Mouse (Mus musculus): Measurements from ENCODE around the gene Actg1. TPM values are rescaled to one million over a fixed set of nuclear protein-coding genes. Genes with fewer than 3 reads are reported as not detected.

Actg1 gene
- polyA plus RNA-seq, 1 experiment, result 7,516 TPM

GRCm38 (mm10) chr11:120373025-120373424, 24.7 kb upstream of the Actg1 start:
- Histone ChIP-seq H3K4me3 (ENCODE audit: insufficient read depth, poor library complexity, severe bottlenecking) (no peak overlapping the region), H3K36me3 (ENCODE audit: control insufficient read depth, insufficient read depth) (peaks cover 44% of the 10 kb centered on the region), H3ac (ENCODE audit: control insufficient read depth, insufficient read length, low read depth) (no peak overlapping the region), H3K79me3 (ENCODE audit: low read depth) (peaks cover 2% of the 10 kb centered on the region), H3K27me3 (ENCODE audit: control insufficient read depth, insufficient read depth, insufficient read length) (no peaks in the 10 kb centered on the region), H3K79me2 (ENCODE audit: control insufficient read depth, insufficient read depth) (peaks cover 18% of the 10 kb centered on the region)
- TF ChIP-seq MAX (IDR thresholded peaks at IDR 0.05) (no peak), CEBPB (IDR thresholded peaks at IDR 0.05; ENCODE audit: low read depth) (peak; percentile 34)

GRCm38 (mm10) chr11:120369656-120370055, 21.3 kb upstream of the Actg1 start:
- Histone ChIP-seq H3K79me3 (ENCODE audit: low read depth) (no peaks in the 10 kb centered on the region), H3K4me3 (ENCODE audit: insufficient read depth, poor library complexity, severe bottlenecking) (no peak overlapping the region), H3ac (ENCODE audit: control insufficient read depth, insufficient read length, low read depth) (no peak overlapping the region), H3K79me2 (ENCODE audit: control insufficient read depth, insufficient read depth) (no peaks in the 10 kb centered on the region), H3K36me3 (ENCODE audit: control insufficient read depth, insufficient read depth) (peaks cover 25% of the 10 kb centered on the region), H3K27me3 (ENCODE audit: control insufficient read depth, insufficient read depth, insufficient read length) (no peaks in the 10 kb centered on the region)
- TF ChIP-seq FOSL1 (IDR thresholded peaks at IDR 0.05; ENCODE audit: insufficient read depth, low read length, poor library complexity, severe bottlenecking), result no peak
- peak; percentile 80 for TF ChIP-seq CTCF (IDR thresholded peaks at IDR 0.05; ENCODE audit: control insufficient read depth, insufficient read depth, insufficient read length)

GRCm38 (mm10) chr11:120366443-120367027, 18.2 kb upstream of the Actg1 start:
- no peaks in the 10 kb centered on the region for H3K27me3 ChIP-seq (ENCODE audit: control insufficient read depth, insufficient read depth, insufficient read length)
- H3K4me3 ChIP-seq (ENCODE audit: insufficient read depth, poor library complexity, severe bottlenecking), result no peak overlapping the region
- no peaks in the 10 kb centered on the region for H3K79me2 ChIP-seq (ENCODE audit: control insufficient read depth, insufficient read depth)
- no peak for TF ChIP-seq CEBPB (IDR thresholded peaks at IDR 0.05; ENCODE audit: low read depth)
- peak; percentile 63 for TF ChIP-seq MYOD1 (IDR thresholded peaks at IDR 0.05; ENCODE audit: control insufficient read depth, insufficient read length, low read depth)
- no peaks in the 10 kb centered on the region for H3K79me3 ChIP-seq (ENCODE audit: low read depth)
- no peak overlapping the region for H3ac ChIP-seq (ENCODE audit: control insufficient read depth, insufficient read length, low read depth)
- H3K36me3 ChIP-seq (ENCODE audit: control insufficient read depth, insufficient read depth), result peaks cover 9% of the 10 kb centered on the region

GRCm38 (mm10) chr11:120362891-120363290, 14.5 kb upstream of the Actg1 start:
- H3K27me3 ChIP-seq (ENCODE audit: control insufficient read depth, insufficient read depth, insufficient read length), result no peaks in the 10 kb centered on the region
- TF ChIP-seq CEBPB (IDR thresholded peaks at IDR 0.05; ENCODE audit: low read depth), result no peak
- no peak for TF ChIP-seq MYOG (IDR thresholded peaks at IDR 0.05; ENCODE audit: control insufficient read depth, extremely low read depth, insufficient read length)
- no peak for TF ChIP-seq MAX (IDR thresholded peaks at IDR 0.05)
- no peak for TF ChIP-seq CTCF (IDR thresholded peaks at IDR 0.05; ENCODE audit: control insufficient read depth, insufficient read depth, insufficient read length)
- H3K4me3 ChIP-seq (ENCODE audit: insufficient read depth, poor library complexity, severe bottlenecking), result no peak overlapping the region
- H3K79me2 ChIP-seq (ENCODE audit: control insufficient read depth, insufficient read depth), result no peaks in the 10 kb centered on the region
- H3K79me3 ChIP-seq (ENCODE audit: low read depth), result no peaks in the 10 kb centered on the region
- H3K36me3 ChIP-seq (ENCODE audit: control insufficient read depth, insufficient read depth), result no peaks in the 10 kb centered on the region
- H3ac ChIP-seq (ENCODE audit: control insufficient read depth, insufficient read length, low read depth), result no peak overlapping the region

- Histone ChIP-seq H3ac (ENCODE audit: control insufficient read depth, insufficient read length, low read depth) (no peak within 1 kb of the TSS), H3K79me3 (ENCODE audit: low read depth) (no peaks in the 10 kb centered on the region), H3K36me3 (ENCODE audit: control insufficient read depth, insufficient read depth) (no peaks in the 10 kb centered on the region), H3K27me3 (ENCODE audit: control insufficient read depth, insufficient read depth, insufficient read length) (no peaks in the 10 kb centered on the region), H3K79me2 (ENCODE audit: control insufficient read depth, insufficient read depth) (no peaks in the 10 kb centered on the region), H3K4me3 (ENCODE audit: insufficient read depth, poor library complexity, severe bottlenecking) (no peak within 1 kb of the TSS)
- TF ChIP-seq MAX (IDR thresholded peaks at IDR 0.05), result no peak
- no peak for TF ChIP-seq USF1 (IDR thresholded peaks at IDR 0.05; ENCODE audit: low read depth)
- no peak for TF ChIP-seq FOSL1 (IDR thresholded peaks at IDR 0.05; ENCODE audit: insufficient read depth, low read length, poor library complexity, severe bottlenecking)
- TF ChIP-seq CTCF (IDR thresholded peaks at IDR 0.05; ENCODE audit: control insufficient read depth, insufficient read depth, insufficient read length), result no peak
- TF ChIP-seq MYOD1 (IDR thresholded peaks at IDR 0.05; ENCODE audit: control insufficient read depth, insufficient read length, low read depth), result no peak
- no peak for TF ChIP-seq MYOG (IDR thresholded peaks at IDR 0.05; ENCODE audit: control insufficient read depth, extremely low read depth, insufficient read length)
- no peak for TF ChIP-seq CEBPB (IDR thresholded peaks at IDR 0.05; ENCODE audit: low read depth)
Observed at GRCm38 (mm10) chr11:120361295-120361694, 13.0 kb upstream of the Actg1 start, which contains the start of gene Fscn2. Gene Fscn2 (plus strand): TSS chr11:120361534.

GRCm38 (mm10) chr11:120360755-120361154, 12.4 kb upstream of the Actg1 start:
- H3K4me3 ChIP-seq (ENCODE audit: insufficient read depth, poor library complexity, severe bottlenecking), result no peak overlapping the region
- no peaks in the 10 kb centered on the region for H3K79me2 ChIP-seq (ENCODE audit: control insufficient read depth, insufficient read depth)
- TF ChIP-seq FOSL1 (IDR thresholded peaks at IDR 0.05; ENCODE audit: insufficient read depth, low read length, poor library complexity, severe bottlenecking), result no peak
- no peak for TF ChIP-seq MAX (IDR thresholded peaks at IDR 0.05)
- no peak for TF ChIP-seq USF1 (IDR thresholded peaks at IDR 0.05; ENCODE audit: low read depth)
- TF ChIP-seq MYOD1 (IDR thresholded peaks at IDR 0.05; ENCODE audit: control insufficient read depth, insufficient read length, low read depth), result no peak
- TF ChIP-seq CTCF (IDR thresholded peaks at IDR 0.05; ENCODE audit: control insufficient read depth, insufficient read depth, insufficient read length), result no peak
- no peak for TF ChIP-seq MYOG (IDR thresholded peaks at IDR 0.05; ENCODE audit: control insufficient read depth, extremely low read depth, insufficient read length)
- no peak for TF ChIP-seq CEBPB (IDR thresholded peaks at IDR 0.05; ENCODE audit: low read depth)
- H3K36me3 ChIP-seq (ENCODE audit: control insufficient read depth, insufficient read depth), result no peaks in the 10 kb centered on the region
- no peaks in the 10 kb centered on the region for H3K79me3 ChIP-seq (ENCODE audit: low read depth)
- no peak overlapping the region for H3ac ChIP-seq (ENCODE audit: control insufficient read depth, insufficient read length, low read depth)
- no peaks in the 10 kb centered on the region for H3K27me3 ChIP-seq (ENCODE audit: control insufficient read depth, insufficient read depth, insufficient read length)
